Mouse (Mus musculus): ENCODE measurements around the gene Gm21988.
A peak's percentile ranks its signal among the peaks of the same experiment; 100 is the strongest.

DNA sequence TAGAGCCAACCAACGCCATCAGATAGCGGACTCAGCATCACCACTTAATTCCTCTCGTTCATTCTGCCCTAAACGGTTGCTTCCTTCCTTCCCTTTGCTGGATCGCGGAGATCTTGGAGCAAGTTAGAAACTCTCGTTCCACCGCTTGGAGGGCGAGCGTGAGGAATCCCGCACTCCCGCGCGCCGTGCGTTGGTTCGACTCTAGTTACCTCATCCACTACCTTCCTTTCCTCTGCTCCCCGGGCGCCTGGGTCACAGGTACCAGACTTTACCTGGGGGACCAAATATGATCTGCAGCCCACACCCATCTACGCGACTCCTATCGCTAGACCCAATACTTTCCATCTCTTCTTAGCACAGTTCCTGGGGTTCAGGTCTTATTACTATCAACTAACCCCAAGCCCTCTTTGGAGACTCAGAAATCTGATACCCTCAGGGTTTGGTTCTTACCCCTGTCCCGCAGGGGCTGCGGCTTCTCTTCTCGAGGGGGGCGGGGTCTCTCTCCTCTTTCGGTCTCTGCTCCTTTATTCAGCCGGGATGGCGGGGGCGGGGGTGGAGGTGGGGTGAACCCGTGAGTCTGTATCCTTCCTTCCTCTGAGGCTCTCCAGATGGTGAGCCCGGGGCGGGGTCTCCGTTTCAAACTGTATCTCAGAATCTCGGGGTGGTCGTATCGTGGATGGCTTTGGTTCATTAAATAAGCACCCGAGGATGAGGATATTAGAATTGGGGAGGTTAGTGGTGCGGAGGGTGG lies 10.2 kb downstream of the Gm21988 start, which contains the start of gene Bcl6b:
- TF ChIP-seq TAL1 (IDR thresholded peaks at IDR 0.05; ENCODE audit: low read length) = no peak
- TF ChIP-seq GATA1 (IDR thresholded peaks at IDR 0.05; ENCODE audit: low read length) = peak; percentile 44; the same call in 1 of the 2 replicates
